Mouse (Mus musculus) cerebellum, adult 18-20 months (tissue): ENCODE data around the gene Zfand2a.

Experiments
- DNase-seq, 2 experiments: peaks; one replicate each; pipeline ENCODE4 v3.0.0; 2021

Gene Zfand2a

DNA sequence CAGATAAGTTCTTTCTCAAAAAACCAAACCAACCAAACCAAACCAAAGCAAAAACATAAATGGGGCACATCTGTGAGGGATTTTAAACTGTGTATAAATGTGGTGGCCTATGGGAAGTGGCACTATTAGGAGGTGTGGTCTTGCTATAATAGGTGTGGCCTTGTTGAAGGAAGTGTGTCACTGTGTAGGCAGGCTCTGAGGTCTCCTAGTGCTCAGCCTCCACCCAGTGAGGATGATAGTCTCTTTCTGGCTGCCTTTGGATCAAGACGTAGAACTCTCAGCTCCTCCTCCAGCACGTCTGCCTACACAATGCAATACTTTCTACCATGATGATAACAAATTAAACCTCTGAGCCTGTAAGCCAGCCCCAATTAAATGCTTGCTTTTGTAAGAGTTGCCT lies 18.0 kb downstream of the Zfand2a start:
- no peak for DNase-seq

DNA sequence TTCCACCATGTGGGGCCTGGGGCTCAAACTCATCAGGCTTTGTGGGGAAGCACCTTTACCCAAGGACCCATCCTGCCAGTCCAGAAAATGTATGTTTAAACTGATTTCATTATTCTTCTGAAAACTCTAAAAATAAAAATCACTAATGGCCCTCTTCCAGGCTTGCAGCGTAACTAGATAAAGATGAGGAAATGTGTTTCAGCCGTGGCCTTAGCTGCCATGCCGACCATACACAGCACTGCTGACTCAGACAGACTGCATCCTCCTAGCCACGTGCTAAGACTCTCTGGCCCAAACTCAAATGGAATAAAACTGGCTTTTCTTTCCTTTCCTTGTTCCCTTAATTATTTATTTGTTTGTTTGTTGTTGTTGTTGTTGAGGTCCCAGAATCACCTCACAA lies 19.5 kb downstream of the Zfand2a start:
- no peak for DNase-seq

DNA sequence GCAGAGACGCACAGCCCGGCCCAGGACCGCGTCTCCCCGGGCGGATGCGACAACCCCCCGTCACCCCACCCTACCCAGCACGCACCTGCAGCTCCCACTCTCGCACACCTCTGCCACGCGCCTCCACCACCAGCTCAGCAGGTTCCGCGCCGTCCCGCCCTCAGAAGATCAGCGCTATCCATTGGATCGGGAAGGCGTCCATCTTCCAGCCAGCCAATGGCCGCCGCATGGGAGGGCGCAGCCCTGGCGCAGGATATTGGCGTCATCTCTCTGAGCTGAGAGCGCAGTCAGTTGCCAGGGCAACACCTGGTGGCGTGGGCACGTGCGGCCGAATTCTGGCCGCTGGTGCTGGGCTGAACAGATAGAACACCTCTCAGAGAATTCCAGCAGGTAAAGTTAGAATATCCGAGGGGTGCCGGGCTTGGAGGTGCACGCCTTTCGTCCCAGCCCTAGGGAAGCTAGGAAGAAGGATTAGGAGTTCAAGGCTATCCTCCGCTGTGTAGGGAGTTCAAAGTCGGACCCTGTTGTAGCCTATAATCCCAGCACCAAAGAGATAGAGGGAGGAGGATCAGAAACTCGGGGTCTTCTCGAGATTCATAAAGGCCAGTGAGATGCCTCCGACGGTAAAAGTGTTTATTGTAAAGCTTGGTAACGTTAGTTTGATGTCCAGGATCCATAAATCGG lies 23.8 kb downstream of the Zfand2a start, which contains the start of gene 3110082I17Rik:
Gene 3110082I17Rik (minus strand): TSS at position 144 of the 684 bp plus-strand sequence.
- peak; percentile 98 to 99 for DNase-seq

DNA sequence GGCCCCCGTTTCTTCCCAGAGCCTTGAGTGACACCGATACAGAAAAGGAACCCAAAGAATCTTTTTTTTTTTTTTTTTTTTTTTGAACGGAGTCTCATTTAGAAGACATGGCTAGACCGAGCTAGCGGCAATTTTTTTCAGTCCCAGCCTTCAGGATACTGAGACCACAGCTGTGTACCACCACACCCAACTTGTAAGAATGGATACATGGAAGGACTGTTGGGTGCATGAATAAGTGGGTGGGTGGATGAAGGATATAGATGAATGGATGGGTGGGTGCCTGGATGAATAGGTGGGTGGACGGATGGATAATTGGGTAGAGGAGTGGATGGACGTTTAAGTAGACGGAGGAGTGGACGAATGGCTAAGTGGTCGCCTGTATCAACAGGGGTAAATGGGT lies 24.4 kb downstream of the Zfand2a start:
- DNase-seq = no peak

DNA sequence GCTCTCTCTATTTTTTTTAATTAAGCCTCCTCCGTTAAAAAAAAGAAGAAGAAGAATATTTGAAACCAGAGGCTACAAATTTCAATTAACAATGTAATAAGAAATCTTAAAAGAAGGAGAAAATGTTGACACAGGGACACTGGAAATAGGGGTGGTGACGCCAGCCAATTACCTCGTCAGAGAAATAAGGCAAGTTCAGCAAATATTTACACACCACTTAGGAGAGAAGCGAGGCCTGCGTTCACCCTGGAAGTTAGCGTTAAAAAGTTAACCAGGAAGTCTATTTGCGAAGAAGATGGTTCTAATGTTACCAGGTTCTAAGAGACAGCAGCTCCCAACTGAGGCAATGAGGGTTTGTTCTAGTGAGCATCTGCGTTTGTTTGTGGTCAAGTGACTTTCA lies 27.1 kb downstream of the Zfand2a start:
- no peak for DNase-seq

DNA sequence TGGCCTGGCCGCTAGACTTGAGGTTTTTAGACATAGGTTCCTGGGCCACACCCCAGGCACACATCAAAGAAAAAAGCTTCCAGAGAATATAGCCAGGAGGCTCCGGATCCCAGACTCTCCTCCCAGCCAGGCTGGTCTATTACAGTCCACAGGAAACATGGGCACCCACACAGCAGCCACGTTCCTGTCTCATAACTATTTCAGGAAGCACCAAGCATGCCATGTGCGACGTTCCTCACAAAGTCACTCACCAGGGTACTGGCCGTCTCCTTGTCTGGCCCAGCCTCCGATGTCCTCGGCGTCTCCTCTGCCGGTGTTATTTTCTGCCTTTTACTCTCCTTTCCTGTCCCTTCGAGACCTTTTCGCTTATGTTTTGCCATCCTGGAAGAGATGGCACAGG lies 29.2 kb downstream of the Zfand2a start:
- DNase-seq = no peak

DNA sequence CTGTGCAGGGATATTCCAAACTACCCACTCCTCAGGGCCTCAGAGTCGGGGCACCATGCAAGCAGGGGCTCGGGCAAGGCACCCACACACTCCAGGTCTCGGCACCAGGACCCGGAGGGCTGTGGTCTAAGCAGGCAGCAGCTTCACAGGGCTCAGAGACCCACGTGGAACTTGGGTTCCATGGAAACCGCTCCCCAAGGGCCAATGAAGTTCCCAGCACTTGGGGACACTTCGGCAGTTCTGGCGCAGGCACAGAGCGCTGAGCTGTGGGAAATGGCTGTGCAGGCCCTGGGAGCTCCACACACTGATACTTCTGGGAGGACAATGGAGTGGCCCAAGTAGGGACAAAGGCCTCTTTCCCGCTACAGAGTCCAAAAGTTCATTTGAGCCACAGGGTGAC lies 31.3 kb downstream of the Zfand2a start:
- DNase-seq = no peak

DNA sequence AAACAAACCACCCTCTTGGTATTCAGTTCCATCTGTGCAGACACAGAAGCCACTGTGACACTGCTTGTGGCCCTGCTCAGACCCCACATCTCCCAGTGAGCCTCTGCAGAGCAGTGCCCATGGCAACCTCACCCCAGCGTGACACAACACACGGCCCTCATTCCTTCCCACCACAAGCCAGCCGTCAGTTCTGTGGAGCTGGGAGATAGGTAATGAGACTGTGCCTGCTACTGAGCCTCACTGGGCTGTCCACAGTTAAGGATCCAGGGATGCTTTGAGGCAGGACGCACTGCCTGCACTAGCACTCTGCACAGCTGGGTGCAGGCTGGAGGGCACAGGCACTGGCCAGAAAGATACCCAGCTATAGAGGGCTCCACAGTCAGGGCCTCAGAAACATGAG lies 34.4 kb downstream of the Zfand2a start:
- no peak for DNase-seq

DNA sequence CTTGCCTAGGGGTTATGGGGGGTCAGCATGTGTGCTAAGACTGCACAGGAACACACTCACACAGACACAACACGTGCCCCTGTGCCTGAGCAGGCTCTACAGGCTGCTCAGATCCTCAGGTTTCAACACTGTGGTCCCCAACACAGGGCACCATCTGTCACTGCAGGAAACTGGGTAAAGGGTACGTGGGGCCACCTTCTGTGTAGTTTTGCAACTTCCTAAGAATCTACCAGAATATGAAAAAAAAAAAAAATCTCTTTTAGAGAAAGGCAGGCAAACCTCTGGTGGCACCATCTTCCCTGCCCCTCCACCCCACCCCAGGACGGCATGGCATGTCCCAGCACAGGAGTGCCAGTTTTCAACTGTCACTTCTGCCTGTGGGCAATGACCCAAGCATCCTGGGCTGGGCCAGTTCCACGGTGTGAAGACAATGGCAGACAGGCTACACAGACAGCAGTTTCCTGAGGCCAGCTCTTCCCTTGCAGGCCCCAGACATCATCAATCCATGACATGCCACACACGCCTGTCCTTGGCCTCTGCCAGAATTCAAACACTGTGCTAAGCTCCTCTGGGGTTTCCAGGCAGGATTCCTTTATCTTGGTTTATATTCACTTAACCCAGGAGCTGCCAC lies 35.1 kb downstream of the Zfand2a start:
- DNase-seq = peak; percentile 48 to 51

DNA sequence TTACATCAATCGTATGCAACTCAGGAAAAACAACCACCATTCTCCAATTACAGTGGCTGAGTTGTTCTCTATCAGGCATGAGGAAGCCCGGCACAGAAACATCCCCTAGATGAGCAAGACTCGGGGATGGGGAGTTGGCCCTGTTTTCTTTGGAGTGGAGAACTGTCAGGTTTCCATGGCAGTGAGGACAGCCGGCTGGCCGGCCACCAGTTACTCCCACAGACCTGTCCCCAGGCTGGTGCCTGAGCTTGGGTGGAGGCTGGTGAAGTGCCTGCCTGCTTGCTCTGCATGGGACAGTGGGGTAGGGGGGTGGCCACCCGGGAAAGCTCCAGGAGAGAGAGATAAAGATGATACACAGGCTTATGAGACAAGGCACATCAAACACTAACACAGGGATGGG lies 36.3 kb downstream of the Zfand2a start:
- DNase-seq = no peak

DNA sequence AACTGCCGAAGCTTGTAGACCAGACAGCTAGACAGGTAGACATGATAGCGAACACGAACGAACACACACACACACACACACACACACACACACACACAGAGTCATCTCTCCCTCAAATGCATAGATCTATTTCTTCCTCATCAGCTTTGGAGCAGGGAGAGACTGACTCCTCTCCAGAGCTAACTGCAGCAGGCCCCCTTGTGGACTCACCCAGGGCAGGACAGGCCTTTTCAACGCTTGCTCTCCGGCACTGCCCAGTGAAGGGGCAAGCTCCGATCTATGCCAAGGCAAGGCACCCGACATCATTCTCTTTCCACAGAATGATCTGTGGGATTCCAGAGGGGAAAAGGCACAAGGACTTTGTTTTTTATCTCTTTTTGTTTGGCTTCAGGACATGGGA lies 39.1 kb downstream of the Zfand2a start:
- no peak for DNase-seq

DNA sequence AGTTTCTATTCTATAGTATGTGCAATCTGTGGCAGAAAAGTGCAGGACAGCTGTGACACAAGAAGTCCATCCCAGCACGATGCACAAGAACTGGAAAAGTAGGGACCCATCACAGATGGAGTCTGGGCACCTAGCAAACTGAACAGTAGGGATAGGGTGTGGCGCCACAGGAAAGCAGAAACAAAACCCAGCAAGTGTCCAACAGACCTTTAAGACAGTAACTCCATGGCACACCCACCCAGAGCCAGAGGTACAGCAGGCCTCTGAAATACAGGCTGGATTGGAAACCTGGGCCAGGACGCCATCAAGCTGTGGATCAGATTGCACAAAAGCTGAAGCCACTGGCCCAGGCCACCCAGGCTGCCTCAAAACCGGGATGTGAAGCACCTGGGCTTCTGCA lies 41.4 kb downstream of the Zfand2a start:
- DNase-seq = no peak

DNA sequence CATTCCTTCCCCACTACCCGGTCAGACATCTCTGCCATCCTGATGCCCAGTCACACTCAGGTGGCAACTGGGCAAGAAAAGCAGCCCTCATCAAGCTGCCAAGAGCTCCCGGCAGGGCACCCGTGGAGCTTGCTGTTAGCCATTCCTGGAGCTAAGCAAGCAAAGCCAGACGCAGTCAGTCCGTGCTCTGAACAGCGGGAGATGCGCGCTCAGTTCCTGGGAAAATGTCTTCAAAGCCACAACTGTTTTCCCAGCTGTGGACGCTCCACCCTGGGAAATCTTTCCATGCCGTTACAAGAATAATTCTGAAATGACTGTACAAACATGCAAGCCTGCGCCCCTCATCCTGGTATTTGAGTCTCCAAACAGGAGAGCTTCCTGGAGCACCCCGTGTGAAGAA lies 41.9 kb downstream of the Zfand2a start:
- peak; percentile 31 to 34 for DNase-seq

DNA sequence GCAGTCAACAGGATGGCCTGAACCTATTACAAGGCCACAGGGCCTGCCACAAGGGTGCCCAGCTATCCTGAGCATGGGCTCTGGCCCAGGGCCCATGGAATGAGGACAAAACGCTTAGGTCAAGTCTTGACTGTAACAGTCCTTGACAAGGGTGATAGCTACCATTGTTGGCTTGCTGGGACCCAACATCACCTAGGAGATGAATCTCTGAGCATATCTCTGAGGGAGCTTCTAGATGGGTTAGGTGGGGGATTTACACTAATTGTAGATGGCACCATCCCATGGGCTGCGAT lies 42.7 kb downstream of the Zfand2a start:
- no peak for DNase-seq

DNA sequence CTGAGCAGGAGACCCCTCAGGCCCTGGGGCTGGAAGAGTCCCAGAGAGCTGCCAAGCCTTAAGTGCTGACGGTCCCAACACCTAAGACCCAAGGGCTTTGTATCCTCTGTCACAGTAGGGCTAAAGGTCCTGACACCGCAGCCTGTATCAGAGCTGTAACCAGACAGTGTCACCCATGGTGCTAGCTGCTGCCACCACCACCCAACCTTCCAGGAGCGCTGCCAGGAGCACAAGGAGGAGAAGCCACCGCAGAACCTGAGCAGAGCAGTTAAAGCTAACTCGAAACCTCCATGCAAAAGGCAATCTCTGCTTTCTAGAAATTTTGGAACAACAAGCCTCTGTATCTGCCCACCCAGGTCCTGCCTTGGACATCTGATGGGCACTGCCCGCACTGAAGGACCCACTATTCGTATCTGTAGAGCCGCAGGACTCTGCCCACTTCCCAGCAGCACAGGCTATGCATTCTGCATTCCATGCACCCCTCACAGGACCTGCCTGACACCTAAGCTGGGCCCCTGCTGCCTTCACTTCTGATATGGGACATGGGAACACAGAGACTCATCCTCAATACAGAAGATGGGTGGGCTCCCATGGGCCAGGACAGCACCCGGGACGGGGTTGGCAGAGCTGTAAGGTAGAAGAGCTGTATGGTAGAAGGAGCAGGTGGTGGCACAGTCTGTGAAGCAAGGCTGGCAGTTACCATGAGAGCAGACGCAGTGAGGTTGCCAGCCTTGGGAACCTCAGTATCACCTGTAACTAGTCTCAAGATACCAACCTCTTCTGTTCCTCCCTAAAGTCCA lies 43.2 kb downstream of the Zfand2a start:
- peak; percentile 53 to 64 for DNase-seq

DNA sequence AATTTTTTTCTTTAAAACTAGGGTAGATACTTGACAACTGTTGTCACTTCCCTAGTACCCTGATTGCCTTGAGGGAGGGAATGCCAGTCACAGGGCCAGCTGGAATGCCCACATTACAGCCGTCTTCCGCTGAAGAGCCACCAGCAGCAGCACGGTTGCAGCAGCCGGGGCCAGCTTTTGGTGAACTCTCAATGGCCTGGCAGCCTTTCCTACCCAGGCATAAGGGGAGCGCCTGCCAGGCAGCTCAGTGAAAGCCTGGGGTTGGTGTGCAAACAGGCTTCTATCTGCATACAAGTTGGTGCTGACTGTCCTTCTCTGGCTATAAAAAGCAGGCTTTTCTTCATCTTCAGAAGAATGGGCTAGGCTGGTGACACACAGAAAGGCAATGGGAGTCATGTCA lies 43.9 kb downstream of the Zfand2a start:
- DNase-seq = peak; percentile 47 to 58

DNA sequence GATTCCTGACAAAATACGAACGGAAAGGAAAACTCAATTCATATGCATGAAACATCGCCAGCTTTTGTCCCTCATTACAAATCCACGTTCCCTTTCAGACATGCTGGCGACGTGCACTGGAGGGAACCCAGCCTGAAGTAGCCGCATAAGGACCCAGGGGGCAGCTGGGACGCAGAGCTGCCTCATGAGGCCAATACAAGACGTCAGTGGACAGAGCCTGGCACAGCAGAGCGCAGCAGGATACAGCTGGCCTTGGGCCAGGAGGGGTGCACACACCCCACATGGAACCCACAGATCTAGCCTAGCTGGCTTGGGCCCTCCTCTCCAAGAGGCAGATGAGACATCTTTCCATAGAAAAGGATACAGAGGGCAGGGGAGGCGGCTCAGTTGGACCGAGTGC lies 45.9 kb downstream of the Zfand2a start:
- no peak for DNase-seq

DNA sequence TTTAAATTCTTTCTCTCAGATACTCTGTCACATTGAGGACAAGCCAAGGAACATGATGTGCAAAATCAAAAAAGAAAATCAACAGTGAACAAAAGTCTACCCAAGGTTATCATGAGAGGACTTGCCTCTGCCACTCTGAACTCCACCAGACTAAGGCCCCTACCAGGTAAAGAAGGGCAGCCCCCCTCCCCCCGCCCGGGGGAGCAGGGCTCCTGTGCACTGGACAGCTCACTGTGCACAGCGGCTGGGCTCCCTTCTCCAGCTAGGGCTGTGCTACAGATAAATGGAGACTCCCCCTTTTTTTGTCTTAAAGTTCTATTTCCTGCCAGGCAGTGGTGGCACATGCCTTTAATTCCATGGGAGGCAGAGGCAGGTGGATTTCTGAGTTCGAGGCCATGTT lies 46.6 kb downstream of the Zfand2a start:
- DNase-seq = no peak

DNA sequence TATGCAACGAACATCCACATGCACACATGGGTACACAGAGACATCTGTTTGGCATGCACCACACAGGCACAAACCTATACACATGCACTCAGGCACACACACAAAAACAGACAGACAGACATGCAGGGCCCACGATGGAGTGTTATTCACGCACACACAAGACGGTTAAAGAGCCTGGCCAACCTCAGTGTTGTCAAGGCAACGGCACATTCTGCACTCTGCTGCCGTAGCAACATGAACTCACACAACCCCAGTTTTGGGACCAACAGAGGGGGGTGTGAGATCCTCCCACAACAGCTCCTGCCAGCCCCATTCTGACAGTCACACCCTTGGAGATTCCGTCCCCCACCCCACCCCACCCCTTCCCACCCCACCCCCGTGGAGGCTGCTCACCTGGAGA lies 49.4 kb downstream of the Zfand2a start:
- no peak for DNase-seq

DNA sequence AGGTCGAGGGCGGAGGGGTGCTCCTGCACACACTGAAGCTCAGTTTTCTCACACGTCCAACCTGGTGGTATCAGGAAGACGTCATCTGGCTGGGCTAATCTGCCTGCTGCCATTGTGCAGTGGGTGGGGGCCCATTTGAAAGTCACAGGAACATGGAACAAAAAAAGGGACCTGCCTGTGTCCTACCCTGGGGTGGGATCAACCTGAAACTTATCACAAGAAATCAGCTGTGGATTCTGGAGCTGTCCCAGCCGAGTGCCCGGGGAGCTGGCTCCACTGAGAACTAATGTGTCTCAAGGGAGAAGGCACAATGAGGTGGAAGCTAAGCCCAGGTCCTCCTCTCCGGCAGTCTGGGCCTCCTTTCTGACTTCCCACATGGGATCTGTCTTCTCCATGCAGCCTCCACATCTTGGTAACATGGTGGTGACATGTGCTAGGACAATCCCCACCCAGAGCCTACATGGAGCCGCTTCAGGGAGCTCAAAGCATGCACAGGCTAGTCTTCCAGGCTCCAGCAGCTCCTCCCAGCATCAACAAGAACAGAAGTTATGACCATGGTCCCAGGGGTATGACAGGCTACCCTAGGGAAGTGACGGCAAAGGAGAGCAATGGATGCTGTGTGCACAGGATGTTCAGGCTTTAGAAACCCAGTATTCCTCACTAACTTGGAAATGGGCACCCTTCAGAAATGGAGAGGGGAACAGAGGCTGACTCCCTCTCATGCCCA lies 50.3 kb downstream of the Zfand2a start:
- no peak for DNase-seq

DNA sequence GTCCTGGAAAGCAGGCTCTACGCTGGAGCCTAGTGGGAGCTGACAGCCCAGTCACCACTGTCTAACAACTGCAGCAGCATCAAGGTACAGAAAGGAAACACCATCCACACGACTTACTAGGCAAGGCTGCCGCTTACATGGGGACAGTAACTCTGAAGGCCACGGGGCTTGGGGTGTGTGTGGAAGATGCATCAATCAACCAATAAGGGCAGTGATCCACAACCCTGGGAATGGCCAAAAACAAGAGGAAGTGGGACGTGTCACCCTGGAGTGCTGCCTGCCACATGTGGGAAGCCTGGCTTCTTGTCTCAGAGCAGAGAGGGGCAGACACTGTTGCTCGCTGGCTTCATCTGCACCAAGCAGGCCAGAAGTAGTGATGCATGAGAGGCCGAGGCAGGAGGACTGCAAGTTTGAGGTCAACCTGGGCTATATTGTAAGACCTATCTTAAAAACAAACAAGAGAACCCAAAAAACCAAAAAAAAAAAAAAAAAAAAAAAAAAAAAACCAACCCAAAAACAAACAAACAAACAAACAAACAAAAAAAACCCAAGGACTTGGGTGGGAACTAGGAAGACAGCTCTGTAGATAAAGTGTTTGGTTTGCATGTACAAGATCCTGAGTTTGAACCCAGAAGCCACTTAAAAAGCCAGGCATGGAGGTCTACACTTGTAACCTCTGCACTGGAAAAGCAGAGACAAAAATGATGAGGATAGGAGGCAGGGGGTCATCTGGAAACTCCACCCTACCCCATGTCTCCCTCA lies 51.4 kb downstream of the Zfand2a start:
- no peak for DNase-seq

DNA sequence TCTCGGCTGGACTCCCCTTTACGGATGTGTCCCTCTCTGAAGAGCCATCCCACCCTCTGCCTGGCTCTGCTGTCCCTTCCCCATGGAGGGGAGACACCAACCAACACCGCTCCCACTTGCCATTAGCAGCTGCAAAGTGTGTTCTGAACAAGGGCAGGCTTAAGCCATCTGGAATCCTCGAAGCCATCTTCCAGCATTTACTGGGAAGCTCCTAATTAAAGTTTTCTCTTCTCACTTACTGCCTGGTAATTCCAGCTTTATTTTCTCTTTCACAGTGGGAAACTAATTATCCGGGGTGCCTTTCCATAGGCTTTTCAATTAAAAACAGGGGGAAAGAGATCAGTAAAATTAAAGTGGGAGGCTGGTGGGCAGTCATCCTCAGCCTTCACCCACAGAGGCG lies 52.0 kb downstream of the Zfand2a start:
- no peak for DNase-seq

DNA sequence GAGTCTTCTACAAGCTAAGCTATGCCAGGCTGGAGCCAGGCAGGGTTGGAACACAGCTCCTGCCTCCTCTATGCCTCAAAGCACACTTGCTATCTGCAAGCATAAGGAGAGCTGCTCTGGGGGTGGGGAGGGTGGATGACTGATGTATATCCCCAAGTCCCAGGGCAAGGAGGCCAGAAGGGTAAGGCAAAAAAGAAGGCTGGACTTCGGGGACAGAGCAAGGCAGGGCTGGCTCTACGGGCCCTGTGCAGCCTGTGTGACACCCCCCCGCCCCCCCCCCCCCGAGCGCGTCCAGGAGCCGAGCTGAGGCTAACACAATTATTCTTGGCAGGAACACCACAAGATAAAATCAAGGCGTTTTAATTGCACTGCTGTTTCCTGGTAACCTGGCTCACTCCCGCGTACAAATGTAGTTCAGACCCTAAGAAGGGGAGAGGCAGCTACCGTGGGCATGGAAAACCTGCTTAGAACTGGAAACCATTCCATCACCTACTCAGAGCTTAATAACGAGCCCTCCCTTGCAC lies 54.5 kb downstream of the Zfand2a start:
- peak in 1 of 2 experiments; percentile 29 for DNase-seq
